Mouse (Mus musculus): ENCODE measurements at regions not wholly inside any gene's neighbourhood (a gene's known extent, or its start where the extent isn't known, plus 50 kb on each side); places are given as distances from the start of the nearest gene placed in this dataset.

DNA sequence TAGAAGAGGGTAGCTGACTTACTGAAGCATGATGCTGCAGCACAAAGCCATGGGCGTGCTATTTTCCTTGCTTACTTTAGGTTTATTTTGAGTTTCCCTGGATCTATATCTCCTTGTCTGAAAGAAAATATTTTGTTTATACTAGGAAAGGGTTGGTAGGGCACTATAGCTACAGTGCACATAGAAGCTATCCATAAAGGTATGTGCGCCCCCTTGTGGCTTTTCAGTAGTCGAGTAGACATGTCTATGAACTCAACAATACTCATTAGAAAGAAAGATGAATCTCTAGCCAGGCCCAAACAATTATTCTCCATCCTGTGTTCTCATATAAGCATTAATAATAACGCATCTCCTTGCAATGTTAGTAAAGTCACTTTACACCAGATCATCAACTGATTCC lies 114.3 kb downstream of the Rab38 start:
- peak; percentile 49 for DNase-seq

DNA sequence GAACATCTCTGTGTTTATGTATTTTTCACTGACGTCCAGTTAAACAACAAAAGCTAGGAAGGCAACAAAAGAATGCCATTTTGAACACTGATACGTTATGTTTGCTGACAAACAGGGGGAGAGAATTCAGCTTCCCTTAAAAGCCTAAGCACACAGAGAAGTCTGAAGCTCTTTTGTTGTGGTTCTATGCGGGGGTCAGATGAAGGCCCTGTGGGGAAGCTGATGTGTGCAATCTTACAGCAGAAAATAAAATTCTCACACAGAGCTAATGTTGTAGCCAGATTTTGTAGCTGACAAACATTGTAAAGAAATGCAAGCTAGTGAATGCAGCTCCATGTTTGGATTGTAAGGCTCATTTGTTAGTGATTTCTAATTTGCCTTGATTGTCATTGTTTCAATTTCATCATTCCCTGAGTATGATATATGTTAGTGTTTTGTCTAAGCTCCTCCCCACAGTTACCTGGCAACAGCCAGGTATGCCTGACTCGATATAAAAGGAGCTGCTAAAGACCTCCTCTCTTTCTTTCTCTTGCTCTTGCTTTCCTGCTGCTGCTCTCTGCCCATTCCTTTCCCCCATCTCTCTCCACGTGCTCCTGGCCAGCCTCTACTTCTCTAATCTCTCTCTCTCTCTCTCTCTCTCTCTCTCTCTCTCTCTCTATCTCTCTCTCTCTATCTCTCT lies 115.0 kb downstream of the Rab38 start:
- DNase-seq = no peak

- no peak for DNase-seq
Measured at GRCm38 (mm10) chr7:88575073-88575472, 145.0 kb downstream of the Rab38 start.

- no peak for DNase-seq
Measured at GRCm38 (mm10) chr7:88600781-88601180, 170.7 kb downstream of the Rab38 start.

All from thymus, postnatal 25 days (tissue).